Mouse (Mus musculus): ENCODE results near the gene Tmc4.

GRCm38 (mm10) chr7:3706343-3706934 lies 29.1 kb upstream of the Tmc4 start:
- TF ChIP-seq CTCF (conservative IDR thresholded peaks at IDR 0.05; ENCODE audit: low read length) (no peak), POU5F1 (IDR thresholded peaks at IDR 0.05; ENCODE audit: borderline replicate concordance, low read length) (no peak)
